Mouse (Mus musculus): ENCODE results near the gene Asap2.

GRCm38 (mm10) chr12:21128930-21129869, 138.9 kb downstream of the Asap2 start:
- TF ChIP-seq POLR2A (IDR thresholded peaks at IDR 0.05; ENCODE audit: borderline replicate concordance, control insufficient read depth, low read depth, low read length) (no peak), CTCF (IDR thresholded peaks at IDR 0.05; ENCODE audit: control insufficient read depth, insufficient read depth, low read length) (no peak)

Data from bone marrow, adult 2 months (tissue).